ENCODE assay signal across 8 mouse cellular contexts in genomic region chrX:159626208-159626906, GRCm38 (mm10). TPM values are rescaled to one million over a fixed set of nuclear protein-coding genes. Genes with fewer than 3 reads are reported as not detected.
DNase-seq lines count a peak whose midpoint lies in the region; ATAC-seq lines count a peak whose summit lies in the region.

No protein-coding gene starts in this region.

- DNase-seq in ovary, postnatal 36 days (ENCODE audit: low spot score), result peak; percentile 11
- DNase-seq in ovary, postnatal 10 days (ENCODE audit: low spot score), result no peak
- DNase-seq in brain, adult 2 months (ENCODE audit: low read depth, low spot score), result peak; percentile 79
- peak; percentile 3 for DNase-seq in kidney, adult 18-20 months
- DNase-seq in gastrocnemius, adult 8-10 months (ENCODE audit: low spot score in 2 of 2), result no peak

- H3K4me2 ChIP-seq in forebrain, embryonic 13.5 days, result peak overlapping the region; percentile 61
- peak overlapping the region; percentile 91 for H3K4me2 ChIP-seq in liver, embryonic 12.5 days
- H3K4me2 ChIP-seq in neural tube, embryonic 14.5 days (ENCODE audit: low read depth, low read length), result peak overlapping the region; percentile 50

- H3K9ac ChIP-seq in forebrain, embryonic 13.5 days, result peak overlapping the region; percentile 76
- peak overlapping the region; percentile 78 for H3K9ac ChIP-seq in liver, embryonic 12.5 days
- peak overlapping the region; percentile 50; the same call in 1 of the 2 replicates for H3K9ac ChIP-seq in neural tube, embryonic 14.5 days (replicated peaks; ENCODE audit: low read depth, low read length)

- no peak overlapping the region for H3K27ac ChIP-seq in forebrain, embryonic 13.5 days
- H3K27ac ChIP-seq in liver, embryonic 12.5 days, result no peak overlapping the region
- no peak overlapping the region for H3K27ac ChIP-seq in neural tube, embryonic 14.5 days (ENCODE audit: low read depth, low read length)

- peak overlapping the region; percentile 57 for H3K4me3 ChIP-seq in forebrain, embryonic 13.5 days
- H3K4me3 ChIP-seq in liver, embryonic 12.5 days, result peak overlapping the region; percentile 67
- peak overlapping the region; percentile 53 for H3K4me3 ChIP-seq in neural tube, embryonic 14.5 days (ENCODE audit: low read depth, low read length)

- H3K27me3 ChIP-seq in forebrain, embryonic 13.5 days, result no peaks in the 10 kb centered on the region; the same call in 1 of the 2 replicates
- peaks cover 29% of the 10 kb centered on the region; the same call in 1 of the 2 replicates for H3K27me3 ChIP-seq in liver, embryonic 12.5 days (replicated peaks)
- H3K27me3 ChIP-seq in neural tube, embryonic 14.5 days (ENCODE audit: control insufficient read depth, insufficient read depth, low read length), result no peaks in the 10 kb centered on the region

- peak; percentile 68 for ATAC-seq in forebrain, embryonic 13.5 days
- ATAC-seq in liver, embryonic 12.5 days, result peak; percentile 28
- peak; percentile 60 for ATAC-seq in neural tube, embryonic 14.5 days (ENCODE audit: low read depth)

- 20% methylated on average over 12 of the region's 12 CpGs for WGBS in forebrain, embryonic 13.5 days
- 17% methylated on average over 10 of the region's 12 CpGs for WGBS in liver, embryonic 12.5 days (ENCODE audit: insufficient replicate concordance)
- WGBS in neural tube, embryonic 14.5 days, result 21% methylated on average over 11 of the region's 12 CpGs

- H3K36me3 ChIP-seq in forebrain, embryonic 13.5 days (ENCODE audit: poor library complexity, severe bottlenecking), result no peaks in the 10 kb centered on the region
- no peaks in the 10 kb centered on the region for H3K36me3 ChIP-seq in liver, embryonic 12.5 days
- H3K36me3 ChIP-seq in neural tube, embryonic 14.5 days (ENCODE audit: control insufficient read depth, insufficient read depth, low read length), result no peaks in the 10 kb centered on the region

- no peaks in the 10 kb centered on the region for H3K4me1 ChIP-seq in forebrain, embryonic 13.5 days
- peaks cover 18% of the 10 kb centered on the region for H3K4me1 ChIP-seq in liver, embryonic 12.5 days
- H3K4me1 ChIP-seq in neural tube, embryonic 14.5 days (ENCODE audit: control insufficient read depth, insufficient read depth, low read length), result no peaks in the 10 kb centered on the region

- no peaks in the 10 kb centered on the region for H3K9me3 ChIP-seq in forebrain, embryonic 13.5 days (replicated peaks)
- H3K9me3 ChIP-seq in liver, embryonic 12.5 days (replicated peaks), result no peaks in the 10 kb centered on the region
- no peaks in the 10 kb centered on the region for H3K9me3 ChIP-seq in neural tube, embryonic 14.5 days (ENCODE audit: control insufficient read depth, low read length)

RNA-seq across cellular contexts. Expression of gene Sh3kbp1, which starts 0.7 kb away (rescaled TPM):
- 28.8 and 33.4 TPM in 2 replicates for polyA plus RNA-seq in forebrain, embryonic 13.5 days (2015; fragmentation: Nextera tagmentation; extraction: Ambion mirVana)
- 16.1 and 16.8 TPM in 2 replicates for polyA plus RNA-seq in liver, embryonic 12.5 days (2016; fragmentation: Nextera tagmentation; extraction: Ambion mirVana)
- polyA plus RNA-seq in neural tube, embryonic 14.5 days (2014; fragmentation: Nextera tagmentation; extraction: Ambion mirVana), result 48.6 and 57.6 TPM in 2 replicates
- 10 to 100 TPM; 18.2 to 36.7 (median 28.8) TPM for total RNA-seq in gastrocnemius, adult 8-10 months (2022)

Comparison
In these comparisons a context has a peak if more than half of its experiments do, and no peak if none do; other contexts are left out.
1. DNase-seq: peak in ovary, postnatal 36 days (single experiment), brain, adult 2 months (single experiment) and kidney, adult 18-20 months (single experiment); none in ovary, postnatal 10 days (single experiment) and gastrocnemius, adult 8-10 months (0 of 2).
2. Peak in every context shown above with its lines, with median percentiles within 50 percentile points of each other: ATAC-seq, H3K4me2 ChIP-seq, H3K4me3 ChIP-seq and H3K9ac ChIP-seq.